Mouse (Mus musculus): Measurements from ENCODE around the gene Becn1.

Becn1 gene

DNA sequence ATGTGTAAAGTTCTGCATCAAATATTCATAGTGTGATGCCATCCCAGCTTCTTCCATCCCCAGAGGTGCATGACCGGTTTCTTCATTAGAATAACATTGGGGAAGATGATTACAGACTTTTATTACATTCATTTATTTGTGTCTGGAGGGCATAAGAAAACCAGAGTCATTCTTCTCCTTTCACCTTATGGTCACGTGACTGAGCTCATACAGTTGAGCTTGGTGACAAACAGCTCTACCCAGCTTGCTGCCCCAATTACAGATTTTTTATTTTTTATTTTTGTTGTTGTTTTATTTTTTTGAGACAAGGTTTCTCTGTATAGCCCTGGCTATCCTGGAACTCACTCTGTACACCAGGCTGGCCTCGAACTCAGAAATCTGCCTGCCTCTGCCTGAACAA, 29.6 kb downstream of the Becn1 start:
- DNase-seq (ENCODE audit: extremely low spot score, low spot score), result no peak

GRCm38 (mm10) chr11:101269577-101270116, 32.4 kb downstream of the Becn1 start:
- no peak for DNase-seq (ENCODE audit: extremely low spot score, low spot score)

GRCm38 (mm10) chr11:101265906-101266305, 36.2 kb downstream of the Becn1 start:
- no peak for DNase-seq (ENCODE audit: extremely low spot score, low spot score)

DNA sequence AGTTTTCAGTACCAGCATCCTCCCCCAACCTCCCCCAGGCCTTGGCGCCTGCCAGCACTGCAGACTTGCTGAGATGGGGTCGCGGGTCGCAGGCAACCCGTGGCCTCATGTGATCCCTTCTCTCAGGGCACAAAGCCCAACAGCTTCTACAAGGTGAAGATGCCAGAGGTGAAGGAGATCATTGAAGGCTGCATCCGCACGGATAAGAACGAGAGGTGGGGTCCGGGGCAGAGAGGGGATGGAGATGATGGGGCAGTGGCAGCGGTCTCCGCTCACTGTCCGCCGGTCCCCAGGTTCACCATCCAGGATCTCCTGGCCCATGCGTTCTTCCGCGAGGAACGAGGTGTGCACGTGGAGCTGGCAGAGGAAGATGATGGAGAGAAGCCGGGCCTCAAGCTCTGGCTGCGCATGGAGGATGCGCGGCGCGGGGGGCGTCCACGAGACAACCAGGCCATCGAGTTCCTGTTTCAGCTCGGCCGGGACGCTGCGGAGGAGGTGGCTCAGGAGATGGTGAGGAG, 37.1 kb downstream of the Becn1 start:
- peak; percentile 61 for DNase-seq (ENCODE audit: extremely low spot score, low spot score)

GRCm38 (mm10) chr11:101263989-101264280, 38.2 kb downstream of the Becn1 start:
- no peak for DNase-seq (ENCODE audit: extremely low spot score, low spot score)

GRCm38 (mm10) chr11:101263138-101263988, 38.7 kb downstream of the Becn1 start:
- no peak for DNase-seq (ENCODE audit: extremely low spot score, low spot score)

- DNase-seq (ENCODE audit: extremely low spot score, low spot score), result no peak
Measured at GRCm38 (mm10) chr11:101262272-101262967, 39.7 kb downstream of the Becn1 start.

DNA sequence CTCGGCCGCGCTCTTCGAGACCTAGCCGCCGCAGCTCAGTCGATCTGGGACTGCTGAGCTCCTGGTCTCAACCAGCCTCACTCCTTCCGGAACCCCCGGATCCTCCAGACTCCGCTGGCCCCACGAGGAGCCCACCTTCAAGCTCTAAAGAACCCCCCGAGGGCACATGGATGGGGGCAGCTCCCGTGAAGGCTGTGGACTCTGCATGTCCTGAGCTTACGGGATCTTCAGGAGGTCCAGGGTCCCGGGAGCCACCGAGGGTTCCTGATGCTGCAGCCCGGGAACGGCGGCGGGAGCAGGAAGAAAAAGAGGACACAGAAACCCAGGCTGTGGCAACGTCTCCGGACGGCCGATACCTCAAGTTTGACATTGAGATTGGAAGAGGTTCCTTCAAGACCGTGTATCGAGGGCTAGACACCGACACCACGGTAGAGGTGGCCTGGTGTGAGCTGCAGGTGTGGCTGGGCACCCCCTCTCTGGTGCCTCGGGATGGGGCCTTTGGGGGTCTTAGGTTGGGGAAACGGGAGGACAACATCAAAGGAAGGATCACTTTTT, 41.2 kb downstream of the Becn1 start:
- peak; percentile 56 for DNase-seq (ENCODE audit: extremely low spot score, low spot score)

- peak; percentile 82 for DNase-seq (ENCODE audit: extremely low spot score, low spot score)
Measured at GRCm38 (mm10) chr11:101259948-101260825, 41.9 kb downstream of the Becn1 start, which contains the start of gene Wnk4. Wnk4 (plus strand) TSS chr11:101260567.

- no peak for DNase-seq (ENCODE audit: extremely low spot score, low spot score)
Measured at GRCm38 (mm10) chr11:101259261-101259712, 42.8 kb downstream of the Becn1 start.

GRCm38 (mm10) chr11:101255826-101256775, 46.0 kb downstream of the Becn1 start:
- DNase-seq (ENCODE audit: extremely low spot score, low spot score), result no peak

DNA sequence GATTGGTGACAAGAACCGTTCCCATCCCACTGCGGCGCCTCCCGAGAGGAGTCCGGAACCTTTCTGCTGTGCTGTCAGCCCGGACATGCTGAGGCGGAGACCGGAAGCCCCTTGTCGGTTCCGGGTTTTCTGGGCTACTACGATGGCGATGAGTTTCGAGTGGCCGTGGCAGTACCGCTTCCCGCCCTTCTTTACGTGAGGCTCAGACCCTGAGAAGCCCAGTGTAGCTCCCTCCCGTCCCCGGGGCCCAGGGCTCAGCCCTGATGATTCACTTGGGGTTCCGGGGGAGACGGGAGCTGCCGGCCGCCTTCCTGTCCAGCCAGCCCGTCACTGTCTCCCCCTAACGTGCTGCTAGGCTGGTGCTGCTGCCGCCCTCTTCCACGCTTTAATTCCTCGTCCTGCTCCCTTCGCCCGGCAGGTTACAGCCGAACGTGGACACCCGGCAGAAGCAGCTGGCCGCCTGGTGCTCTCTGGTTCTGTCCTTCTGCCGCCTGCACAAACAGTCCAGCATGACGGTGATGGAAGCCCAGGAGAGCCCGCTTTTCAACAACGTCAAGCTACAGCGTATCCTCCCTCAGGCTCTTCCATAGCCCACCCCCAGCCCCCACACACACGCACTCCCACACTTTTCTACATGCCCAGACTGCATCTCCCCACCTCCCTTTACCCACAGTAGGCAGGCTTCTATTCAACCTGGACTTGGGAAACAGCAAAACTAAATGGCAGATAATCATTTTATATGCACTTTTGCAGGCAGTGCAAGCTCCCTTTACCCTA, 48.3 kb downstream of the Becn1 start, which contains the start of gene Vps25:
Gene Vps25 (plus strand): TSS at position 95 of the 777 bp plus-strand sequence.
- DNase-seq (ENCODE audit: extremely low spot score, low spot score), result peak; percentile 91

GRCm38 (mm10) chr11:101252941-101253340, 49.1 kb downstream of the Becn1 start:
- no peak for DNase-seq (ENCODE audit: extremely low spot score, low spot score)

DNA sequence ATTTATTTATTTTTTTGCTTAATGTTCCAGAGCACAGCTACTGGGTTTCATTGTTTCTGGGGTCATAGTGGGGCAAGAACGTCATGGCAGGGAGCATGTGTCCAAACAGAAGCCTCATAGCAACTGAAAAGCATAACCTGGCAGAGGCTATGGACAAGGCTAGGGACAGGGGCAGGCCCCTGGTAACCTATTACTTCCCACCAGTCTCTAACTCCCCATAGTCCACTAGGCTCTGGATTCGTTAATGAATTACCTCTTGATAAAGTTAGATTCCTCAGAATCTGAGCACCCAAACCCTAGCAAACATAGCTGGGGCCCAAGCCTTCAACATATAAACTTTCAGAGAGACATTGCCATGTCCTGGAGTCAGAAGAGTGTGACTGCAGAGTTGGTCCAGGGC, 51.1 kb downstream of the Becn1 start:
- DNase-seq (ENCODE audit: extremely low spot score, low spot score), result no peak

DNA sequence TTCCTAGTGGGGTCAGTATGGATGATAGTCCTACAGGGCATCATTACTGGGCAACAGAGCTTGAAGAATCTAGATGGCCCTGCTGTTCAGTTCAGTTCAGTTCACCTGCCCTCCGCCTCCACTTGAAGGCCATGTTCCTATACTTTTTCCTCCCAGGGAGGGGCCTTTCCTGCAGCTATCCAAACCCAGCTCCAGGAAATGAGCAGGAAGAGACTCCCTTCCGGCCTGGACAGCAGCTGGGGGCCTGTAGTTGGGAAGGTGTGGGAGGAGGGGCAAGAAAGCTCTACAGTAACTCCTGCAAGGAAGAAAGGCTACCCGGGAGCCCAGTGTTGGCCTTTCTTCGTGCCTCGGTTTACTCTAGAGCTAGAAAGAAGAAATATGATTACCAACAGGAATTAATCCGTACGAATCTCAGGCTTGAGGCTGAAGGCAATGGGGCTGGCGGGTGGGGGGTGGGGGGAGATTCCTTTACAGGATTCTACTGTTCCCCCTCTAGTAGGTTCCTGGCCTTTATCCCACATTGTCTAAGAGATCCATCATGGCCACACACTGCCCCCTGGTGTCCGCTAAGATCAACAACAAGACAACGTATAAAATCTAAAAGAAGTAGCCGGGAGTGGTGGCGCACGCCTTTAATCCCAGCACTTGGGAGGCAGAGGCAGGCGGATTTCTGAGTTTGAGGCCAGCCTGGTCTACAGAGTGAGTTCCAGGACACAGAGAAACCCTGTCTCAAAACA, 53.7 kb downstream of the Becn1 start:
- DNase-seq (ENCODE audit: extremely low spot score, low spot score), result peak; percentile 62

GRCm38 (mm10) chr11:101247521-101248030, 54.5 kb downstream of the Becn1 start:
- no peak for DNase-seq (ENCODE audit: extremely low spot score, low spot score)

DNA sequence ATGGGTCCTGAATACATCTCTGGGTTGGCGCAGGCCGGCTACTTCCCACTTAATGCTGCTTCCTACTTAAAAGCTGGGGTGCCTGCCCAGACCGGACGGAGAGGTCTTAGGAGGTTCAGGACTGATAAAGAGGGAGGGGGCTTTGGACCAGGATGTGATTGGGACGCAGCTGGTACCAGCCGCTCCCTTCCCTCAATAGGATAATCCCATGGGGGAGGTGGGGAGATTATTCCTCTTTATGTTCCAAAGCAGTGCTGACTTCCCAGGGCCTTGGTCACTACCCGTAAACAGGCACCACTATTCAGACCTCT, 55.4 kb downstream of the Becn1 start:
- no peak for DNase-seq (ENCODE audit: extremely low spot score, low spot score)
